12 mouse cellular contexts compared by ENCODE assay signal in the genomic region with DNA sequence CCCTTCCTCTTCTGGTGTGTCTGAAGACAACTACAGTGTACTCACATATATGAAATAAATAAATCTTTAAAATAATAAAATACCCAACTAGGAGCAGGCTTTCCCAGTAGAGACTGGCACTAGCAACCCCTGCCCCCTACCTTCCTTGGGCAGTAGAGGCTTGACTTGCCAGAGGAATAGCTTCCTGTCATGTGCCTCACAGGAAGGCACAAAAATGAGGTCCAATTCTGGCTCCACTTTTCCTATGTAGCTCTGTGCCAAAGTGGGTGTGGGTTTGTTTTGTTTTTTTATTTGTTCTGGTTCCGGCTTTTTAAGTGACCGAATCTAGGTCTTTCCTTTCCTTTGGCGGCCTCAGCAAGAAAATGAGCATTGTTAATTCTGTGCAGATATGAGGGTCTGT. TPM values are rescaled to one million over a fixed set of nuclear protein-coding genes. Genes with fewer than 3 reads are reported as not detected.
DNase-seq lines count a peak whose midpoint lies in the region; ATAC-seq and TF ChIP-seq lines count a peak whose summit lies in the region.
"Had no signal": no experiment of that assay in that cellular context is flagged by ENCODE, and none has a peak within 500 bp of the region (broad histone marks: within the 10 kb centered on the region; RNA-seq: fewer than 3 reads in every experiment).

No protein-coding gene starts in this region.

- H3K4me2 ChIP-seq in kidney, embryonic 15.5 days = no peak overlapping the region
- H3K4me2 ChIP-seq in midbrain, embryonic 16.5 days (ENCODE audit: low read length) = no peak overlapping the region
- H3K4me2 ChIP-seq: hindbrain, embryonic 13.5 days; midbrain, embryonic 11.5 days; neural tube, embryonic 12.5 days had no signal

- no peaks in the 10 kb centered on the region for H3K9me3 ChIP-seq in kidney, embryonic 15.5 days (replicated peaks)
- H3K9me3 ChIP-seq in forebrain, embryonic 10.5 days = no peaks in the 10 kb centered on the region
- no peaks in the 10 kb centered on the region for H3K9me3 ChIP-seq in midbrain, embryonic 16.5 days (replicated peaks; ENCODE audit: control insufficient read depth, low read length, poor library complexity, severe bottlenecking)
- H3K9me3 ChIP-seq: hindbrain, embryonic 13.5 days; neural tube, embryonic 12.5 days had no signal

- H3K9ac ChIP-seq in kidney, embryonic 15.5 days = no peak overlapping the region
- H3K9ac ChIP-seq in midbrain, embryonic 16.5 days (ENCODE audit: low read depth, low read length) = no peak overlapping the region
- H3K9ac ChIP-seq: hindbrain, embryonic 13.5 days; neural tube, embryonic 12.5 days had no signal

- ATAC-seq in kidney, embryonic 15.5 days (replicated peaks; ENCODE audit: low FRiP score) = no peak
- ATAC-seq in midbrain, embryonic 16.5 days = no peak

- H3K27me3 ChIP-seq in kidney, embryonic 15.5 days = no peaks in the 10 kb centered on the region
- H3K27me3 ChIP-seq in forebrain, embryonic 10.5 days (ENCODE audit: poor library complexity, severe bottlenecking) = peaks cover 4% of the 10 kb centered on the region; the same call in 1 of the 2 replicates
- peaks cover under 1% of the 10 kb centered on the region; the same call in 1 of the 2 replicates for H3K27me3 ChIP-seq in midbrain, embryonic 16.5 days (ENCODE audit: control insufficient read depth, insufficient read depth, low read depth, low read length)
- H3K27me3 ChIP-seq: neural tube, embryonic 12.5 days had no signal

- peaks cover 18% of the 10 kb centered on the region for H3K4me1 ChIP-seq in kidney, embryonic 15.5 days
- no peaks in the 10 kb centered on the region; the same call in 1 of the 2 replicates for H3K4me1 ChIP-seq in cortical plate, adult 2 months (ENCODE audit: control insufficient read depth, insufficient read depth, low read length)
- H3K4me1 ChIP-seq in lung, adult 2 months (ENCODE audit: control insufficient read depth, insufficient read depth, low read length) = peaks cover 5% of the 10 kb centered on the region
- peaks cover 11% of the 10 kb centered on the region for H3K4me1 ChIP-seq in forebrain, embryonic 10.5 days
- no peaks in the 10 kb centered on the region; the same call in 1 of the 2 replicates for H3K4me1 ChIP-seq in midbrain, embryonic 16.5 days (ENCODE audit: control insufficient read depth, insufficient read depth, low read length)
- H3K4me1 ChIP-seq: neural tube, embryonic 12.5 days had no signal

- no peak overlapping the region for H3K27ac ChIP-seq in kidney, embryonic 15.5 days
- peak overlapping the region; percentile 83 for H3K27ac ChIP-seq in cortical plate, adult 2 months (ENCODE audit: insufficient read depth, low read length)
- no peak overlapping the region for H3K27ac ChIP-seq in forebrain, embryonic 10.5 days
- no peak overlapping the region for H3K27ac ChIP-seq in midbrain, embryonic 16.5 days (ENCODE audit: low read length)
- H3K27ac ChIP-seq: hindbrain, embryonic 13.5 days; neural tube, embryonic 12.5 days had no signal

- intact Hi-C loops in heart, postnatal 10 days (cut with DNase I) = no loop called here

- 94% methylated on average over 3 of the region's 3 CpGs for WGBS in kidney, embryonic 15.5 days
- 36% methylated on average over 3 of the region's 3 CpGs for WGBS in lung, adult 2 months
- 94% methylated on average over 3 of the region's 3 CpGs for whole genome bisulfite sequencing in forebrain, embryonic 10.5 days
- 94% methylated on average over 3 of the region's 3 CpGs for WGBS in midbrain, embryonic 16.5 days

- H3K36me3 ChIP-seq in kidney, embryonic 15.5 days = peaks cover 9% of the 10 kb centered on the region
- peaks cover 4% of the 10 kb centered on the region; the same call in 1 of the 2 replicates for H3K36me3 ChIP-seq in forebrain, embryonic 10.5 days (replicated peaks)
- no peaks in the 10 kb centered on the region for H3K36me3 ChIP-seq in midbrain, embryonic 16.5 days (ENCODE audit: control insufficient read depth, insufficient read depth, low read length)
- H3K36me3 ChIP-seq: hindbrain, embryonic 13.5 days; neural tube, embryonic 12.5 days had no signal

- H3K4me3 ChIP-seq in kidney, embryonic 15.5 days (replicated peaks) = no peak overlapping the region
- no peak overlapping the region for H3K4me3 ChIP-seq in cortical plate, adult 2 months (ENCODE audit: insufficient read depth, low read length)
- peak overlapping the region; percentile 40 for H3K4me3 ChIP-seq in lung, adult 2 months (replicated peaks; ENCODE audit: extremely low read depth, low read depth, low read length)
- no peak overlapping the region for H3K4me3 ChIP-seq in forebrain, embryonic 10.5 days
- H3K4me3 ChIP-seq in midbrain, embryonic 16.5 days (ENCODE audit: low read depth, low read length) = no peak overlapping the region
- H3K4me3 ChIP-seq: erythroblast, embryonic 14.5 days; hindbrain, embryonic 13.5 days; neural tube, embryonic 12.5 days had no signal

- TF ChIP-seq CTCF in cortical plate, adult 2 months (IDR thresholded peaks at IDR 0.05; ENCODE audit: extremely low read depth, insufficient read depth, low read length) = no peak
- no peak for TF ChIP-seq CTCF in lung, adult 2 months (IDR thresholded peaks at IDR 0.05; ENCODE audit: insufficient read depth, low read length)

- TF ChIP-seq POLR2A in cortical plate, adult 2 months (IDR thresholded peaks at IDR 0.05; ENCODE audit: extremely low read depth, insufficient read depth, low read length) = no peak
- TF ChIP-seq POLR2A in lung, adult 2 months (IDR thresholded peaks at IDR 0.05; ENCODE audit: borderline replicate concordance, extremely low read depth, low read depth, low read length) = no peak

- DNase-seq in kidney, adult 11 months = peak; percentile 60
- DNase-seq in heart, postnatal 10 days = peak; percentile 26 to 44
- DNase-seq in lung, adult 2 months = no peak
- no peak for DNase-seq in forebrain, embryonic 10.5 days (ENCODE audit: extremely low spot score, low spot score)
- DNase-seq: retina, postnatal 1 day had no signal

RNA-seq across cellular contexts. Expression of a gene that starts 5.7 kb away (rescaled TPM):
- 11.5 and 11.7 TPM in 2 replicates for polyA plus RNA-seq in kidney, embryonic 15.5 days (2015; fragmentation: Nextera tagmentation; extraction: Ambion mirVana)
- 17.9 and 21.3 TPM in 2 replicates for polyA plus RNA-seq in cortical plate, adult 2 months (2012; rRNA removed)
- 1 to 10 TPM; 5.2 to 6.7 TPM for total RNA-seq in heart, postnatal 10 days (2021)
- 9.9 and 12.6 TPM in 2 replicates for polyA plus RNA-seq in lung, adult 2 months (2012; rRNA removed)
- polyA plus RNA-seq in forebrain, embryonic 10.5 days (2016; fragmentation: Nextera tagmentation; extraction: Ambion mirVana) = 5.0 and 5.1 TPM in 2 replicates
- 1.5 and 1.9 TPM in 2 replicates for polyA plus RNA-seq in midbrain, embryonic 16.5 days (2015; fragmentation: Nextera tagmentation; extraction: Ambion mirVana)

RNA-seq across cellular contexts. Expression of a gene that starts 17.3 kb away (rescaled TPM):
- polyA plus RNA-seq in kidney, embryonic 15.5 days (2015; fragmentation: Nextera tagmentation; extraction: Ambion mirVana) = 63.2 and 69.6 TPM in 2 replicates
- 36.5 and 41.5 TPM in 2 replicates for polyA plus RNA-seq in cortical plate, adult 2 months (2012; rRNA removed)
- 10 to 100 TPM; 62.8 to 63.9 TPM for total RNA-seq in heart, postnatal 10 days (2021)
- polyA plus RNA-seq in lung, adult 2 months (2012; rRNA removed) = 46.5 and 48.1 TPM in 2 replicates
- polyA plus RNA-seq in forebrain, embryonic 10.5 days (2016; fragmentation: Nextera tagmentation; extraction: Ambion mirVana) = 92.0 and 97.6 TPM in 2 replicates
- 44.1 and 47.8 TPM in 2 replicates for polyA plus RNA-seq in midbrain, embryonic 16.5 days (2015; fragmentation: Nextera tagmentation; extraction: Ambion mirVana)

Comparison
In these comparisons a context has a peak if more than half of its experiments do, and no peak if none do; other contexts are left out.
1. DNase-seq: peak in kidney, adult 11 months (single experiment) and heart, postnatal 10 days (2 of 2); none in lung, adult 2 months (single experiment) and forebrain, embryonic 10.5 days (single experiment).